Mouse (Mus musculus) neural tube, embryonic 11.5 days (tissue): ENCODE measurements at regions not wholly inside any gene's neighbourhood (a gene's known extent, or its start where the extent isn't known, plus 50 kb on each side); places are given as distances from the start of the nearest gene placed in this dataset.

ENCODE experiments used
- ATAC-seq: fragments of 200-750 bp; cut with Nextera tagmentation; 2 replicates; pipeline ENCODE4 v1.8.0; 2017; ENCODE audit warnings: moderate number of reproducible peaks, mild to moderate bottlenecking, moderate TSS enrichment, moderate library complexity; ENCODE audit not compliant: insufficient read depth, low FRiP score, low TSS enrichment
- DNase-seq: peaks from one replicate; pipeline ENCODE4 v3.0.0-alpha.2; 2015; ENCODE audit warnings: low spot score
- H3K27ac ChIP-seq: fragments of 300-500 bp; sonication (generic); 2 replicates; pipeline ENCODE4 v1.5.1; 2014; ENCODE audit warnings: low read depth, mild to moderate bottlenecking, low read length
- H3K27me3 ChIP-seq: fragments of 300-500 bp; sonication (generic); 2 replicates; pipeline ENCODE4 v1.6.1; 2014; ENCODE audit warnings: mild to moderate bottlenecking, low read length, mixed read lengths; ENCODE audit not compliant: control insufficient read depth, insufficient read depth
- H3K36me3 ChIP-seq: fragments of 300-500 bp; sonication (generic); 2 replicates; pipeline ENCODE4 v1.6.1; 2014; ENCODE audit warnings: mild to moderate bottlenecking, low read length, moderate library complexity, mixed read lengths; ENCODE audit not compliant: control insufficient read depth, insufficient read depth
- H3K4me1 ChIP-seq: fragments of 300-500 bp; sonication (generic); 2 replicates; pipeline ENCODE4 v1.6.1; 2014; ENCODE audit warnings: low read length, mixed read lengths; ENCODE audit not compliant: control insufficient read depth, insufficient read depth
- H3K4me2 ChIP-seq: fragments of 300-500 bp; sonication (generic); 2 replicates; pipeline ENCODE4 v1.6.1; 2014; ENCODE audit warnings: low read depth, mild to moderate bottlenecking, moderate library complexity
- H3K4me3 ChIP-seq: fragments of 300-500 bp; sonication (generic); 2 replicates; pipeline ENCODE4 v1.5.1; 2014; ENCODE audit warnings: low read depth, low read length
- H3K9ac ChIP-seq: fragments of 300-500 bp; sonication (generic); 2 replicates; pipeline ENCODE4 v1.6.1; 2014; ENCODE audit warnings: mild to moderate bottlenecking, low read length
- H3K9me3 ChIP-seq: fragments of 300-500 bp; sonication (generic); 2 replicates; pipeline ENCODE4 v1.6.1; 2016; ENCODE audit warnings: low read length; ENCODE audit not compliant: control insufficient read depth
- WGBS: fragments of 180-500 bp; shearing (Covaris S2); extraction: QIAGEN DNeasy Blood & Tissue Kit; methylation state at CpG from one replicate; pipeline ENCODE4 v1.1.7; 2014; 5-methylcytosine and 5-hydroxymethylcytosine counted together

- Histone ChIP-seq H3K27me3 (no peaks in the 10 kb centered on the region), H3K4me1 (no peaks in the 10 kb centered on the region), H3K4me2 (no peak overlapping the region), H3K9ac (no peak overlapping the region), H3K9me3 (no peaks in the 10 kb centered on the region), H3K36me3 (no peaks in the 10 kb centered on the region), H3K27ac (no peak overlapping the region), H3K4me3 (no peak overlapping the region)
- ATAC-seq (peak; percentile 36; the same call in 1 of the 2 replicates), DNase-seq (no peak)
- 71% methylated on average over 4 of the region's 4 CpGs for WGBS
Observed at GRCm38 (mm10) chr13:75523293-75524278, 183.0 kb upstream of the Ell2 start.

- H3K36me3 ChIP-seq: no peaks in the 10 kb centered on the region
- no peak overlapping the region for H3K27ac ChIP-seq
- DNase-seq (no peak), ATAC-seq (no peak)
- no peak overlapping the region for H3K4me3 ChIP-seq
- H3K4me1 ChIP-seq: no peaks in the 10 kb centered on the region
- no peaks in the 10 kb centered on the region for H3K9me3 ChIP-seq
- H3K4me2 ChIP-seq: no peak overlapping the region
- H3K9ac ChIP-seq: no peak overlapping the region
- H3K27me3 ChIP-seq: no peaks in the 10 kb centered on the region
- 89% methylated on average over 4 of the region's 4 CpGs for WGBS
Observed at GRCm38 (mm10) chr13:75524481-75524880, 182.1 kb upstream of the Ell2 start.

GRCm38 (mm10) chr13:75531566-75531965 lies 175.0 kb upstream of the Ell2 start:
- ATAC-seq (no peak), DNase-seq (no peak)
- Histone ChIP-seq H3K4me1 (no peaks in the 10 kb centered on the region), H3K27me3 (no peaks in the 10 kb centered on the region), H3K9ac (no peak overlapping the region), H3K36me3 (no peaks in the 10 kb centered on the region), H3K9me3 (no peaks in the 10 kb centered on the region), H3K4me3 (no peak overlapping the region), H3K4me2 (no peak overlapping the region), H3K27ac (no peak overlapping the region)
- 90% methylated on average over 1 of the region's 1 CpGs for WGBS

GRCm38 (mm10) chr13:75541446-75541845 lies 165.1 kb upstream of the Ell2 start:
- no peaks in the 10 kb centered on the region for H3K4me1 ChIP-seq
- no peak overlapping the region for H3K9ac ChIP-seq
- DNase-seq: no peak
- H3K27me3 ChIP-seq: no peaks in the 10 kb centered on the region
- H3K4me3 ChIP-seq: no peak overlapping the region
- no peak for ATAC-seq
- no peaks in the 10 kb centered on the region for H3K36me3 ChIP-seq
- WGBS: 70% methylated on average over 2 of the region's 2 CpGs
- no peak overlapping the region for H3K4me2 ChIP-seq
- no peak overlapping the region for H3K27ac ChIP-seq
- no peaks in the 10 kb centered on the region for H3K9me3 ChIP-seq

GRCm38 (mm10) chr13:75542253-75542945 lies 164.2 kb upstream of the Ell2 start:
- H3K9me3 ChIP-seq: no peaks in the 10 kb centered on the region
- H3K4me2 ChIP-seq: no peak overlapping the region
- ATAC-seq: no peak
- DNase-seq: no peak
- H3K4me1 ChIP-seq: no peaks in the 10 kb centered on the region
- no peak overlapping the region for H3K27ac ChIP-seq
- H3K27me3 ChIP-seq: no peaks in the 10 kb centered on the region
- no peak overlapping the region for H3K9ac ChIP-seq
- no peaks in the 10 kb centered on the region for H3K36me3 ChIP-seq
- WGBS: 80% methylated on average over 2 of the region's 2 CpGs
- H3K4me3 ChIP-seq: no peak overlapping the region

GRCm38 (mm10) chr13:75542946-75543327 lies 163.6 kb upstream of the Ell2 start:
- H3K27me3 ChIP-seq: no peaks in the 10 kb centered on the region
- no peak overlapping the region for H3K27ac ChIP-seq
- H3K9me3 ChIP-seq: no peaks in the 10 kb centered on the region
- H3K4me3 ChIP-seq: no peak overlapping the region
- DNase-seq (no peak), ATAC-seq (no peak)
- no peak overlapping the region for H3K4me2 ChIP-seq
- no peaks in the 10 kb centered on the region for H3K36me3 ChIP-seq
- H3K4me1 ChIP-seq: no peaks in the 10 kb centered on the region
- H3K9ac ChIP-seq: no peak overlapping the region

GRCm38 (mm10) chr13:75543595-75543994 lies 163.0 kb upstream of the Ell2 start:
- H3K9ac ChIP-seq: no peak overlapping the region
- ATAC-seq (no peak), DNase-seq (no peak)
- no peaks in the 10 kb centered on the region for H3K4me1 ChIP-seq
- WGBS: 86% methylated on average over 3 of the region's 3 CpGs
- H3K4me3 ChIP-seq: no peak overlapping the region
- H3K36me3 ChIP-seq: no peaks in the 10 kb centered on the region
- no peak overlapping the region for H3K4me2 ChIP-seq
- H3K27me3 ChIP-seq: no peaks in the 10 kb centered on the region
- H3K9me3 ChIP-seq: no peaks in the 10 kb centered on the region
- H3K27ac ChIP-seq: no peak overlapping the region

GRCm38 (mm10) chr13:75544728-75545127 lies 161.8 kb upstream of the Ell2 start:
- H3K4me2 ChIP-seq: no peak overlapping the region
- H3K9ac ChIP-seq: no peak overlapping the region
- no peaks in the 10 kb centered on the region for H3K36me3 ChIP-seq
- no peaks in the 10 kb centered on the region for H3K27me3 ChIP-seq
- no peak overlapping the region for H3K4me3 ChIP-seq
- H3K27ac ChIP-seq: no peak overlapping the region
- no peak for DNase-seq
- H3K4me1 ChIP-seq: no peaks in the 10 kb centered on the region
- no peaks in the 10 kb centered on the region for H3K9me3 ChIP-seq
- no peak for ATAC-seq

- no peaks in the 10 kb centered on the region for H3K27me3 ChIP-seq
- H3K4me3 ChIP-seq: no peak overlapping the region
- DNase-seq: no peak
- H3K9me3 ChIP-seq: no peaks in the 10 kb centered on the region
- no peak overlapping the region for H3K4me2 ChIP-seq
- no peak overlapping the region for H3K27ac ChIP-seq
- H3K36me3 ChIP-seq: no peaks in the 10 kb centered on the region
- WGBS: 46% methylated on average over 3 of the region's 3 CpGs
- no peak for ATAC-seq
- H3K9ac ChIP-seq: no peak overlapping the region
- H3K4me1 ChIP-seq: no peaks in the 10 kb centered on the region
Observed at GRCm38 (mm10) chr13:75547791-75548190, 158.8 kb upstream of the Ell2 start.
